Mouse (Mus musculus) ovary, postnatal 14 days (tissue): Measurements from ENCODE around the gene Pkp3.

Experiments
- DNase-seq: peaks from one replicate; pipeline ENCODE4 v3.0.0; 2022; ENCODE audit warnings: low spot score

Pkp3 gene

GRCm38 (mm10) chr7:141057541-141057940, 20.5 kb upstream of the Pkp3 start:
- DNase-seq = no peak

GRCm38 (mm10) chr7:141058601-141059341, 19.2 kb upstream of the Pkp3 start:
- no peak for DNase-seq

- no peak for DNase-seq
These were observed 18.1 kb upstream of the Pkp3 start for GRCm38 (mm10) chr7:141059929-141060328.

GRCm38 (mm10) chr7:141060426-141061242, 17.4 kb upstream of the Pkp3 start, which contains the start of gene B4galnt4:
B4galnt4 (plus strand) TSS chr7:141061104.
- no peak for DNase-seq

- DNase-seq = no peak
These were observed 16.7 kb upstream of the Pkp3 start for GRCm38 (mm10) chr7:141061269-141061692.

- DNase-seq = no peak
These were observed 15.5 kb upstream of the Pkp3 start for GRCm38 (mm10) chr7:141062525-141062924.

GRCm38 (mm10) chr7:141063353-141063752, 14.7 kb upstream of the Pkp3 start:
- DNase-seq = no peak

- DNase-seq = no peak
These were observed 13.8 kb upstream of the Pkp3 start for GRCm38 (mm10) chr7:141064175-141064574.

- no peak for DNase-seq
These were observed 13.4 kb upstream of the Pkp3 start for GRCm38 (mm10) chr7:141064576-141064975.

- no peak for DNase-seq
These were observed 9.7 kb upstream of the Pkp3 start for GRCm38 (mm10) chr7:141068351-141068750.

- DNase-seq = peak; percentile 67
These were observed 7.8 kb upstream of the Pkp3 start for GRCm38 (mm10) chr7:141070058-141070862.

GRCm38 (mm10) chr7:141072017-141072745, 5.8 kb upstream of the Pkp3 start:
- no peak for DNase-seq

- DNase-seq = no peak
These were observed 4.2 kb upstream of the Pkp3 start for GRCm38 (mm10) chr7:141073782-141074181.

- no peak for DNase-seq
These were observed 858 bp downstream of the Pkp3 start for GRCm38 (mm10) chr7:141078876-141079275.

- DNase-seq = no peak
These were observed 1.7 kb downstream of the Pkp3 start for GRCm38 (mm10) chr7:141079481-141080449.

GRCm38 (mm10) chr7:141087894-141088293, 9.9 kb downstream of the Pkp3 start:
- DNase-seq = no peak

GRCm38 (mm10) chr7:141088473-141088872, 10.5 kb downstream of the Pkp3 start:
- DNase-seq = no peak

- no peak for DNase-seq
These were observed 12.2 kb downstream of the Pkp3 start for GRCm38 (mm10) chr7:141090228-141090627.

GRCm38 (mm10) chr7:141092051-141092735, 14.2 kb downstream of the Pkp3 start:
- peak; percentile 62 for DNase-seq

GRCm38 (mm10) chr7:141093950-141094349, 15.9 kb downstream of the Pkp3 start:
- no peak for DNase-seq
